Mouse (Mus musculus) lung, postnatal 10 days (tissue): ENCODE data around the gene Ccs.
"Not testable (repeated sequence)": the region's sequence is repeated elsewhere in the genome, so short reads cannot be mapped to it uniquely, and the experiment has no call there.

Experiments
- DNase-seq: peaks from one replicate; pipeline ENCODE4 v3.0.0; 2021

Gene Ccs

GRCm38 (mm10) chr19:4839149-4839548, at the start of gene Ccs, which contains the start of gene Ccdc87:
Gene Ccs (minus strand): TSS chr19:4839332.
Gene Ccdc87 (plus strand): TSS chr19:4839366.
- DNase-seq: peak; percentile 98

- no peak for DNase-seq
Measured at GRCm38 (mm10) chr19:4883961-4884360, 44.8 kb upstream of the Ccs start.

GRCm38 (mm10) chr19:4879324-4879703, 40.2 kb upstream of the Ccs start:
- DNase-seq: no peak

GRCm38 (mm10) chr19:4878405-4879323, 39.5 kb upstream of the Ccs start, which contains the start of gene Zdhhc24:
Gene Zdhhc24 (plus strand): TSS chr19:4878668.
- peak; percentile 97 for DNase-seq

GRCm38 (mm10) chr19:4877785-4878184, 38.7 kb upstream of the Ccs start, which contains the start of gene Actn3:
Gene Actn3 (minus strand): TSS chr19:4877909.
- peak; percentile 51 for DNase-seq

GRCm38 (mm10) chr19:4876755-4877154, 37.6 kb upstream of the Ccs start:
- no peak for DNase-seq

GRCm38 (mm10) chr19:4876241-4876640, 37.1 kb upstream of the Ccs start:
- no peak for DNase-seq

- not testable (repeated sequence) for DNase-seq
Measured at GRCm38 (mm10) chr19:4874613-4875012, 35.5 kb upstream of the Ccs start.

GRCm38 (mm10) chr19:4865147-4865546, 26.0 kb upstream of the Ccs start:
- peak; percentile 58 for DNase-seq

GRCm38 (mm10) chr19:4863048-4863447, 23.9 kb upstream of the Ccs start:
- no peak for DNase-seq

- DNase-seq: no peak
Measured at GRCm38 (mm10) chr19:4859081-4859480, 19.9 kb upstream of the Ccs start.

- no peak for DNase-seq
Measured at GRCm38 (mm10) chr19:4855951-4856350, 16.8 kb upstream of the Ccs start.

GRCm38 (mm10) chr19:4855470-4855820, 16.3 kb upstream of the Ccs start:
- no peak for DNase-seq

- DNase-seq: peak; percentile 90
Measured at GRCm38 (mm10) chr19:4854552-4855469, 15.7 kb upstream of the Ccs start, which contains the start of gene Ctsf. Gene Ctsf (plus strand): TSS chr19:4855130.

- DNase-seq: no peak
Measured at GRCm38 (mm10) chr19:4850281-4850680, 11.1 kb upstream of the Ccs start.

GRCm38 (mm10) chr19:4849800-4850199, 10.7 kb upstream of the Ccs start:
- no peak for DNase-seq

- peak; percentile 45 for DNase-seq
Measured at GRCm38 (mm10) chr19:4847490-4847889, 8.4 kb upstream of the Ccs start.

GRCm38 (mm10) chr19:4845846-4846245, 6.7 kb upstream of the Ccs start:
- no peak for DNase-seq

- no peak for DNase-seq
Measured at GRCm38 (mm10) chr19:4842611-4843010, 3.5 kb upstream of the Ccs start.

- DNase-seq: no peak
Measured at GRCm38 (mm10) chr19:4840848-4841247, 1.7 kb upstream of the Ccs start.

GRCm38 (mm10) chr19:4838526-4839140, 499 bp downstream of the Ccs start:
- no peak for DNase-seq

- no peak for DNase-seq
Measured at GRCm38 (mm10) chr19:4837049-4837448, 2.1 kb downstream of the Ccs start.

GRCm38 (mm10) chr19:4836096-4836495, 3.0 kb downstream of the Ccs start:
- DNase-seq: no peak
